Mouse (Mus musculus) mesoderm, embryonic 11.5 days (tissue): ENCODE results near the gene Wdr86.
A peak's percentile ranks its signal among the peaks of the same experiment; 100 is the strongest.

ENCODE experiments used
- DNase-seq: peaks from one replicate; pipeline ENCODE4 v3.0.0-alpha.2; 2012; ENCODE audit warnings: low read depth, low spot score

Gene Wdr86

GRCm38 (mm10) chr5:24684578-24685365 is 45.8 kb downstream of the Wdr86 start:
- peak; percentile 22 for DNase-seq

DNA sequence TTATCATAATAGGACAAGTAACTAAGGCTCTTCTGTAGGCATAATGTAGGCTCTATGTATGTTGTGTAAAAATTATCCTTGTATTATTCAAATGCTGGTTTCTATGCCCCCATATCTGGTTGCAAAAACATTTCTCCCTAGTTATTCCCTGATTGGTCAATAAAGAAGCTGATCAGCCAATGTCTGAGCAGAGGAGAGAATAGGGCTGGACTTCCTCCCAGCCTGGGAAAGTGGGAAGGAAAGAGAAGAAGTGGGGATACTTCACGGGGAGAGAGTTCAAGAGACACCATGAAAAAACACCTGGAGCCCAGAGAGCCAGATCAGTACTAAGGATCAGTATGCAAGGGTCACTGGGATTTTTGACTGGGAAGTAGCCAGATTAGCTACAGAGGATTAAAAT is 49.1 kb downstream of the Wdr86 start:
- no peak for DNase-seq

DNA sequence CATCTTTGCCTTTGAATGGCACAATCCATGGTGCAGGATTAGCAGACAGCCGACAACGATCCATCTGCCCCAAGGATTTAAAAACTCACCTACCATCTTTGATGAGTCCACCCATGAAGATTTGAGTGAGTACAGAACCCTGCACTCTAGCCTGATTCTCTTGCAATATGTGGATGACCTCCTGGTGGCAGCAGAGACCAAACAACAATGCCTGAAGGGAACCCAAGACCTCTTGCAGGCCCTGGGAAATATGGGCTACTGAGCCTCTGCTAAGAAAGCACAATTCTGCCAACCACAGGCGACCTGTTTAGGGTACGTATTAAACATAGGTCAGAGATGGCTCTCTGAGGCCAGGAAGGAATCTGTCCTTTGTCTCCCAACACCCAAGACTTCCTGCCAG is 56.3 kb downstream of the Wdr86 start:
- DNase-seq = peak; percentile 82
